Mouse (Mus musculus) midbrain, postnatal 0 days (tissue): ENCODE data around the gene Fzd7. TPM values are rescaled to one million over a fixed set of nuclear protein-coding genes. Genes with fewer than 3 reads are reported as not detected.

Experiments used
- ATAC-seq: fragments of 200-750 bp; cut with Nextera tagmentation; 2 replicates; pipeline ENCODE4 v1.8.0; 2017; ENCODE audit warnings: moderate number of reproducible peaks, mild to moderate bottlenecking, moderate TSS enrichment, moderate library complexity; ENCODE audit not compliant: low FRiP score
- DNase-seq: peaks from one replicate; pipeline ENCODE4 v3.0.0-alpha.2; 2015; ENCODE audit warnings: low spot score
- H3K27ac ChIP-seq: fragments of 300-500 bp; sonication (generic); 2 replicates; pipeline ENCODE4 v1.5.1; 2014; ENCODE audit warnings: low read depth, mild to moderate bottlenecking, low read length, mixed read lengths
- H3K27me3 ChIP-seq: fragments of 300-500 bp; sonication (generic); 2 replicates; pipeline ENCODE4 v1.6.1; 2014; ENCODE audit warnings: low read length, control low read depth, mixed read lengths; ENCODE audit not compliant: insufficient read depth
- H3K36me3 ChIP-seq: fragments of 300-500 bp; sonication (generic); 2 replicates; pipeline ENCODE4 v1.6.1; 2014; ENCODE audit warnings: low read length, control low read depth, mixed read lengths; ENCODE audit not compliant: insufficient read depth
- H3K4me1 ChIP-seq: fragments of 300-500 bp; sonication (generic); 2 replicates; pipeline ENCODE4 v1.6.1; 2014; ENCODE audit warnings: mild to moderate bottlenecking, control low read depth, antibody characterized with exemption, low read length, mixed read lengths; ENCODE audit not compliant: insufficient read depth
- H3K4me2 ChIP-seq: fragments of 300-500 bp; sonication (generic); 2 replicates; pipeline ENCODE4 v1.6.1; 2014; ENCODE audit warnings: low read depth, mild to moderate bottlenecking, low read length, mixed read lengths; ENCODE audit not compliant: poor library complexity, severe bottlenecking
- H3K4me3 ChIP-seq: fragments of 300-500 bp; sonication (generic); 2 replicates; pipeline ENCODE4 v1.5.1; 2014; ENCODE audit warnings: low read depth, mild to moderate bottlenecking, low read length, moderate library complexity
- H3K9ac ChIP-seq: fragments of 300-500 bp; sonication (generic); replicated peaks from 2 replicates; pipeline ENCODE4 v1.6.1; 2014; ENCODE audit warnings: mild to moderate bottlenecking, low read length, moderate library complexity, mixed read lengths; ENCODE audit not compliant: poor library complexity, severe bottlenecking
- H3K9me3 ChIP-seq: fragments of 300-500 bp; sonication (generic); 2 replicates; pipeline ENCODE4 v1.6.1; 2016; ENCODE audit warnings: low read length, control low read depth
- CTCF ChIP-seq: IDR thresholded peaks from 2 replicates; pipeline ENCODE4 v1.5.1; 2016; ENCODE audit warnings: antibody characterized with exemption, mild to moderate bottlenecking
- WGBS: fragments of 180-500 bp; shearing (Covaris S2); extraction: QIAGEN DNeasy Blood & Tissue Kit; methylation state at CpG from one replicate; pipeline ENCODE4 v1.1.7; 2014; 5-methylcytosine and 5-hydroxymethylcytosine counted together
- polyA plus RNA-seq: library from polyadenylated mRNA; unstranded; fragments of >200 nt; fragmentation: Nextera tagmentation; extraction: Ambion mirVana; gene quantifications from 2 replicates; pipeline ENCODE4 v1.2.1, GENCODE M21; 2015
- total RNA-seq: library from RNA; depleted of rRNA; stranded (reverse); fragments of >200 nt; gene quantifications from 2 replicates; pipeline ENCODE4 v1.2.3, GENCODE M21; 2014

Gene Fzd7
- total and polyA plus RNA-seq, 2 experiments from 2014 or later: 1.7 to 11.9 TPM

DNA sequence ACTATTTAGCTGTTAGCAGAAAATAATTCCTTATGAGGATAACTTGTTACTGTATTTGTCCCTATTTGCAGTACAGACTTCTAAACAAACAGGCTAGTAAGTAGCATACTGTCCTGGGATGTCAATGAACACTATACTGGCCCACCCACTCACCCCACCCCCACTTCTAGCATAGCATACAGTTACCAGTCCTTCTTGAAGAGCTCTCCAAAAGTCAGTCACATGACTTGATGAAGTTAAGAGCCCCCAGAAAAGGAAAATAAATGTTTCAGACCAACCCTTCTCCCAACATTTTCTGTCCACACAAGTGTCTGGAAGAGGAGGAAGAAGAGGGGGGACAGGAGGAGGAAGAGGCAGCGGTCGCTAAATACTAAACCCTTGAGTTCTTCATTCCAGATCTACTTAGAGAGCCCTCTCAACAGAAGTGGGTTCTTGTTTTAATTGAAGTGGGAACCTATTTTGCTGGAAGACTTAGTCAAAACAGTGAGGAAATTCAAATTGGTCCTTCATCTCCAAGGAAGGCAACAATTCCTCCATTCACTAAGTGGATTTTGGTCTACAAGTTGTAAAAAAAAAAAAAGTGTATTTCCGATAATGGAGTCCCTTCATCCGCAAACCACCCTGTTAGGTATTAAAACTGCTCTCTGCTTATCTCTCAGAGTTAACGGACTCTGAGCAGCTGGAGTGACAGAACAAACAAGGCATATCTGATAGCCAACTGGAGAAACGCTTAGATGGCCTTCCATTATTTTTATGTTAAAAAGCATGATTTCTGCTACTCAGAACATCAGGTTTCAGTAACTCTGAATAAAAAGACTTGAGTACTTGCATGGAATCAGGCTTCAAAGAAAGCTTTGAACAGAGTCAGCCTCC, 15.8 kb downstream of the Fzd7 start:
- no peak for TF ChIP-seq CTCF
- WGBS: 74% methylated on average over 6 of the region's 6 CpGs
- no peak overlapping the region for H3K4me2 ChIP-seq

DNA sequence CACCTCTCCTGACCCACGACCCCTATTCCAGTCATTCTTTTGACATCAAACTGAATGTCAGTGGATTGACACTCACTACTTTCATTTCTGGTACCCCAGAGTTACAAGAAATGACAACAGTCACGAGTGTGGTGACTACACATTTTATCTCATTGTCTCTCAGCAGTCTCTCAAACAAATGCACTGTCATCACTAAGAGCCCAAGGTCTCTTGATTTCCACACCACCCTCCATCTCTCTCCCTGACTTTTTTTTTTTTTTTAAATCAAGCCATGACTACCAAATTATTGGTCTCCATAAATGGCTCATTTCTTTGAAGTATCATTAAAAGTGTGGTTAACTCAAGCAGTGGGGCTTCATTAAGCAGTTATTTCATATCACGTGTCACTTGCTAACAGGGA, 17.1 kb downstream of the Fzd7 start:
- Histone ChIP-seq H3K36me3 (no peaks in the 10 kb centered on the region), H3K4me1 (no peaks in the 10 kb centered on the region), H3K27ac (no peak overlapping the region), H3K9ac (no peak overlapping the region), H3K4me3 (no peak overlapping the region), H3K4me2 (no peak overlapping the region), H3K27me3 (no peaks in the 10 kb centered on the region), H3K9me3 (no peaks in the 10 kb centered on the region)
- no peak for TF ChIP-seq CTCF
- DNase-seq (no peak), ATAC-seq (no peak)
- 83% methylated on average over 3 of the region's 3 CpGs for WGBS

More for the DNA sequence above, 15.8 kb downstream of the Fzd7 start:
- Histone ChIP-seq H3K9me3 (no peaks in the 10 kb centered on the region), H3K4me3 (no peak overlapping the region), H3K4me1 (no peaks in the 10 kb centered on the region), H3K36me3 (no peaks in the 10 kb centered on the region), H3K27ac (no peak overlapping the region), H3K9ac (no peak overlapping the region), H3K27me3 (no peaks in the 10 kb centered on the region)
- no peak for ATAC-seq
- no peak for DNase-seq

DNA sequence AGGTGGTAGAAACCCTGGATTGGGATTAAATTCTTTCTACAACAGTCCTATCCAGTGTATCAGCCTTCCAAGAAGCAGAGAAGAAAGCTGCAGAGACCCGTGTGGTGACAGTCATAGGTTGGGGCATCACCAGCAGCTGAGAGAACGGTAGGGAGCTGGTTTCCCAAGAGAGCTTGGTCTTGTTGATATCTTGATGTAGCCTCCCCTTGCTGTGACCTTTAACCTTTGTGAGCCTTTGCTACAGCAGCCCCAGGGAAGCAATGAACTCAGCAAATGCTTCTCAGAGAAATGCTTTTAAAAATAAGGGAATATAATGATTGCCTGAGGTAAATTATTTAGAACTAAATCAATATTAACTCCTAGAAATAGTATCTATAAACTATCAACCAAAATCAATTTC, 20.1 kb downstream of the Fzd7 start:
- no peak for TF ChIP-seq CTCF
- ATAC-seq (no peak), DNase-seq (no peak)
- Histone ChIP-seq H3K4me2 (no peak overlapping the region), H3K27me3 (no peaks in the 10 kb centered on the region), H3K9ac (no peak overlapping the region), H3K9me3 (no peaks in the 10 kb centered on the region), H3K36me3 (no peaks in the 10 kb centered on the region), H3K4me1 (no peaks in the 10 kb centered on the region), H3K4me3 (no peak overlapping the region), H3K27ac (no peak overlapping the region)
- WGBS: 75% methylated on average over 2 of the region's 2 CpGs

DNA sequence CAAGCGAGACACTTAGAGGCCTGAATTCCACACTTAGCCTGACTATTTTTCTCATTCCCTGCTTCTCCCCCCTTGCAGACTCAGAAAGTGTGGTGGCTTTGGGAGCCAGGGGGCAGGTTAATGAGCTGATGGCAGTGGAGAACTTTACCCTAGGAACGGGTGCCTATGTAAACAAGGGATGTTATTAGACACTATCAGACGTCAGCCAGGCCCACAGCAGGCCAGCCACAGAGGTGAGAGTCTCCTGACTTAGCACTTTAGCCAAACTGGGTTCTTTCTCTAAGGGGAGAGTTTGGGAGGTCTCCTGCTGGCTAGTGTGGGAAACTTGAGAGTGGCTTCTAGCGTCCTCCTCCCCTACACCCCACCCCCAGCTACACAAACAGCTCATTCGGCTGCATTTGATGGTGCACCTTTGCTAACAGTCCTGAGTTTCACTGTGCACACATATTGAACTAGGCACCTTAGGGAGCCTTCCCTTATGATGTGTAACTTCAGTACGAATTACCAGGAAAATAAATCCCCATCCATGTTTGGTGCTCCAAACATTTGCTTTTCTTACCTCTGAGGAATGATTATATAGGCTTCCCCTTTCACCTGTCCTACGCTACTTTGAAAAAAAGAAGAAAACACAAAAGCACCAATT, 21.6 kb downstream of the Fzd7 start:
- no peak overlapping the region for H3K4me3 ChIP-seq
- no peak for TF ChIP-seq CTCF
- ATAC-seq (no peak), DNase-seq (no peak)
- H3K4me1 ChIP-seq: no peaks in the 10 kb centered on the region
- H3K9me3 ChIP-seq: no peaks in the 10 kb centered on the region
- 66% methylated on average over 7 of the region's 7 CpGs for WGBS
- H3K36me3 ChIP-seq: no peaks in the 10 kb centered on the region
- H3K4me2 ChIP-seq: no peak overlapping the region
- no peak overlapping the region for H3K9ac ChIP-seq
- H3K27me3 ChIP-seq: no peaks in the 10 kb centered on the region
- no peak overlapping the region for H3K27ac ChIP-seq

DNA sequence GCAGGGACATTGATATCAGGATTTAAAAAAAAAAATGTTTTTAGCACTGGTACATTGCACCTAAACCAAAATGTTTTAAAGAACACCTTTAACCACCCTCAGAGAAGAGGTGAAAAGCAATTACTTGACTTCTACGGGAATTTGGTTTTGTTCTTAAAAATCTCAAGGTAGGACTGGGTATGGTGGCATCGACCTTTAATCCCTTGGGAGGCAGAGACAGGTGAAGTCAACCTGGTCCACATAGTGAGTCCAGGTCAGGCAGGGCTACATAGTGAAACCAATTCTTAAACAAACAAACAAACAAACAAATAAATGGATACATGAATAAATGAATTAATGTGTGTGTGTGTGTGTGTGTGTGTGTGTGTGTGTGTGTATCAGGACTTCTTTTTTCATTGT, 22.1 kb downstream of the Fzd7 start:
- DNase-seq: no peak
- no peak for TF ChIP-seq CTCF
- H3K27ac ChIP-seq: no peak overlapping the region
- H3K9me3 ChIP-seq: no peaks in the 10 kb centered on the region
- no peak overlapping the region for H3K4me3 ChIP-seq
- no peaks in the 10 kb centered on the region for H3K36me3 ChIP-seq
- 77% methylated on average over 2 of the region's 2 CpGs for WGBS
- no peak overlapping the region for H3K9ac ChIP-seq
- no peak overlapping the region for H3K4me2 ChIP-seq
- ATAC-seq: no peak
- H3K4me1 ChIP-seq: no peaks in the 10 kb centered on the region
- no peaks in the 10 kb centered on the region for H3K27me3 ChIP-seq

DNA sequence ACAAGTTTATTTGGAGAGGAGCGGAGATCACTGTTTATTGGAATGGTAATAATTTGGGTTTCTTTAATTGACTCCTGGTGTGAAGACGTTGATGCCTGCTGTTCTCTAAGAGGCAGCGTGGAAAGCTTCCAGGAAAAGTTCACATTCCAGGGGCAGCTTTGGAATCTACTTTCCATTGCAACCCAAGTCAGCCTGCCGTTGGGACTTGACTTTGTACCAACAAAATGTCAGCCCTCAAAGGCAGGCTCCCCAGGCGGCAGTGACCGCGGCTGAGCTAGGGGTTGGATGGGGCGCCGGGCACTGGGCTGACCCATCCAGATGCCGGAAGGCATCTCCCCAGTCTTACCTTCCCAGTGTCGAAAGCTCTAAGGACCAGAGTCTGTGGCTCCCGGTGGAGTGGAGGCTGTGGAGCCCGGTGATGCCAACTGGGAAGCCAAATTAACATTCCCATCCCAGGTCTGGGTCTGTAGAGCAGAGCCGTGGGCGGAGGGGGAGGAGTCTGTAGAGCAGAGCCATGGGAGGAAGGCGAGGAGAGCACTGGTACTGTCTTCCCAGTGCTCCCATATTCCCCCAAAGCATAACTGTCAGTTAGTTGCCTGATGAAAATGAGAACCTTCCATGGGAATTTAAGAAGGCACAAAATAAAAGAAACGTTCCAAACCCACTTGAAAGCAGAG, 26.4 kb downstream of the Fzd7 start:
- ATAC-seq: no peak
- no peak overlapping the region for H3K9ac ChIP-seq
- 34% methylated on average over 17 of the region's 17 CpGs for WGBS
- H3K4me3 ChIP-seq: no peak overlapping the region
- no peaks in the 10 kb centered on the region for H3K27me3 ChIP-seq
- no peaks in the 10 kb centered on the region for H3K36me3 ChIP-seq
- H3K9me3 ChIP-seq: no peaks in the 10 kb centered on the region
- no peak overlapping the region for H3K4me2 ChIP-seq
- no peaks in the 10 kb centered on the region for H3K4me1 ChIP-seq
- DNase-seq: peak; percentile 56
- no peak overlapping the region for H3K27ac ChIP-seq
- TF ChIP-seq CTCF: no peak
